In the genomic region with DNA sequence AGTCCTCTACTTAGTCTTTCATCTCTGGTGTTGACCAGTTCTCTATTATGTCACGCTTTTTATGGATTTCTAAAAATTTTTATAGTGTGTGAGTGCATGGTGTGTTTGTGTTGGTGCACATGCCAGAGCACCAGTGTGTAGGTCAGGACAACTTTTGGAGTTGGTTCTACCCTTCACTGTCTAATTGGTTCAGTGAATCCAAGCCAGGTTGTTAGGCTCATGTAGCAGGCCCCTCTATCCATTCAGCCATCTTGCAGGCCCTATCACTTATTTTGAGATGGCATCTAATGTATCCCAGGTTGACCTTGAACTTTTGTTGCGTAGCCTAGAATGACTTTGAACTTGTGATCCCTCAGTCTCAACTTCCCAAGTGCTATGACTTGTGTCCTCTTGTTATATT, we compare ENCODE assay signal across 8 mouse cellular contexts. TPM values are rescaled to one million over a fixed set of nuclear protein-coding genes. Genes with fewer than 3 reads are reported as not detected.
DNase-seq lines count a peak whose midpoint lies in the region; ATAC-seq and TF ChIP-seq lines count a peak whose summit lies in the region.

No protein-coding gene starts in this region.

- ATAC-seq in hindbrain, embryonic 11.5 days (ENCODE audit: low FRiP score), result no peak
- no peak for ATAC-seq in liver, embryonic 15.5 days (ENCODE audit: insufficient read depth)

- H3K27me3 ChIP-seq in E14TG2a.4 (ENCODE audit: insufficient read depth, low read length), result no peaks in the 10 kb centered on the region
- no peaks in the 10 kb centered on the region for H3K27me3 ChIP-seq in hindbrain, embryonic 11.5 days (ENCODE audit: control insufficient read depth, insufficient read depth, low read length)
- no peaks in the 10 kb centered on the region for H3K27me3 ChIP-seq in liver, embryonic 15.5 days

- no peak overlapping the region for H3K9ac ChIP-seq in hindbrain, embryonic 11.5 days (ENCODE audit: low read depth, low read length)
- H3K9ac ChIP-seq in liver, embryonic 15.5 days, result no peak overlapping the region

- H3K4me3 ChIP-seq in E14TG2a.4 (replicated peaks; ENCODE audit: low read length), result peak overlapping the region; percentile 91
- peak overlapping the region; percentile 84 for H3K4me3 ChIP-seq in hindbrain, embryonic 11.5 days (ENCODE audit: low read depth, low read length)
- H3K4me3 ChIP-seq in liver, embryonic 15.5 days (replicated peaks), result peak overlapping the region; percentile 84

- peaks cover 29% of the 10 kb centered on the region for H3K4me1 ChIP-seq in E14TG2a.4 (replicated peaks; ENCODE audit: low read depth, low read length)
- H3K4me1 ChIP-seq in hindbrain, embryonic 11.5 days (replicated peaks; ENCODE audit: control insufficient read depth, insufficient read depth, low read length), result peaks cover 3% of the 10 kb centered on the region; the same call in 1 of the 2 replicates
- peaks cover 26% of the 10 kb centered on the region for H3K4me1 ChIP-seq in liver, embryonic 15.5 days (replicated peaks)

- H3K27ac ChIP-seq in hindbrain, embryonic 11.5 days (ENCODE audit: low read depth, low read length), result no peak overlapping the region
- no peak overlapping the region for H3K27ac ChIP-seq in liver, embryonic 15.5 days (replicated peaks)

- no peak for TF ChIP-seq CTCF in E14TG2a.4 (conservative IDR thresholded peaks at IDR 0.05; ENCODE audit: low read length)

- WGBS in hindbrain, embryonic 11.5 days, result 72% methylated on average over 2 of the region's 2 CpGs
- WGBS in liver, embryonic 15.5 days (ENCODE audit: insufficient replicate concordance), result 58% methylated on average over 2 of the region's 2 CpGs

- peak overlapping the region; percentile 41 for H3K4me2 ChIP-seq in hindbrain, embryonic 11.5 days (replicated peaks; ENCODE audit: low read depth, low read length)
- H3K4me2 ChIP-seq in liver, embryonic 15.5 days, result peak overlapping the region; percentile 92

- peak; percentile 75 for DNase-seq in heart, adult 11 months
- no peak for DNase-seq in heart, adult 18-20 months
- no peak for DNase-seq in hindbrain, embryonic 11.5 days (ENCODE audit: low spot score)
- no peak for DNase-seq in thymus, postnatal 25 days
- no peak for DNase-seq in layer of hippocampus, postnatal 36 days
- no peak for DNase-seq in left cerebral cortex, adult 11 months (ENCODE audit: low spot score)

- no peaks in the 10 kb centered on the region for H3K9me3 ChIP-seq in E14TG2a.4 (ENCODE audit: low read length)
- no peaks in the 10 kb centered on the region for H3K9me3 ChIP-seq in hindbrain, embryonic 11.5 days (ENCODE audit: control insufficient read depth, low read length)
- H3K9me3 ChIP-seq in liver, embryonic 15.5 days (replicated peaks), result no peaks in the 10 kb centered on the region

- peaks cover 45% of the 10 kb centered on the region for H3K36me3 ChIP-seq in E14TG2a.4 (ENCODE audit: insufficient read depth, low read length)
- H3K36me3 ChIP-seq in hindbrain, embryonic 11.5 days (ENCODE audit: control insufficient read depth, insufficient read depth, low read length), result no peaks in the 10 kb centered on the region
- peaks cover 10% of the 10 kb centered on the region; the same call in 1 of the 2 replicates for H3K36me3 ChIP-seq in liver, embryonic 15.5 days (replicated peaks)

RNA-seq across cellular contexts. Expression of a gene that starts 2.0 kb away (rescaled TPM):
- 10 to 100 TPM; 26.1 to 29.4 TPM for total RNA-seq in heart, adult 18-20 months (2021)
- polyA plus RNA-seq in hindbrain, embryonic 11.5 days (2014; fragmentation: Nextera tagmentation; extraction: Ambion mirVana), result 60.1 and 74.4 TPM in 2 replicates
- 4.6 and 7.9 TPM in 2 replicates for polyA plus RNA-seq in liver, embryonic 15.5 days (2015; fragmentation: Nextera tagmentation; extraction: Ambion mirVana)
- total RNA-seq in layer of hippocampus, postnatal 36 days (2021), result 100 to 1,000 TPM in 1 of 2 experiments, 10 to 100 TPM in 1; 95.1 to 101 TPM
